Mouse (Mus musculus) T-helper 1 cell (primary cell): ENCODE data around the gene Kif1b.
"Not testable (repeated sequence)": the region's sequence is repeated elsewhere in the genome, so short reads cannot be mapped to it uniquely, and the experiment has no call there.

Source experiments
- in situ Hi-C: fragments of 300-600 bp; cut with MboI, MseI; formaldehyde crosslinking; loops from one replicate; pipeline ENCODE4 v1.15.1; 2025; ENCODE audit warnings: high pct_unique_total_duplicates

Gene Kif1b

DNA sequence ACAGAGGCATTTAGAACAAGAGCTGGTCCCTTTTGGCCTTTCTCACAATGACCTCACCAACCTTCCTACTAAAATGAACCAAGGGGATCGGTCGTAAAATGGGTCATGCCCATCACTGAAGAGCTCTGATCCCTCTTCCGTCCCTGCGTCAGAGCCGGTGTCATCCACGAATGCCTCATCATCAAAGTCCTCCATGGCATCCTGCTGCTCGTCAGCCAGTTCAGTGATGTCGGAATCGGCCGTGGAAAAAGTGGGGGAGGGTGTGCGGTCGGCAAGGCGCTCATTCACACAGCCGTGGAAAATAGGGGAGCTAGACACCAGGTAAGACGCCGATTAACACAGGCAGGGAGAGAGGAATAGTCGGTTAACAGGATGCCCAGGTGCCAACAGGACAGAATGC, 87.0 kb downstream of the Kif1b start:
- in situ Hi-C loops, result no loop called here

- in situ Hi-C loops, result no loop called here
Observed at GRCm38 (mm10) chr4:149220042-149220473, 87.4 kb downstream of the Kif1b start.

GRCm38 (mm10) chr4:149219401-149220041, 88.0 kb downstream of the Kif1b start:
- in situ Hi-C loops, result no loop called here

GRCm38 (mm10) chr4:149218476-149218875, 89.0 kb downstream of the Kif1b start:
- in situ Hi-C loops, result no loop called here

DNA sequence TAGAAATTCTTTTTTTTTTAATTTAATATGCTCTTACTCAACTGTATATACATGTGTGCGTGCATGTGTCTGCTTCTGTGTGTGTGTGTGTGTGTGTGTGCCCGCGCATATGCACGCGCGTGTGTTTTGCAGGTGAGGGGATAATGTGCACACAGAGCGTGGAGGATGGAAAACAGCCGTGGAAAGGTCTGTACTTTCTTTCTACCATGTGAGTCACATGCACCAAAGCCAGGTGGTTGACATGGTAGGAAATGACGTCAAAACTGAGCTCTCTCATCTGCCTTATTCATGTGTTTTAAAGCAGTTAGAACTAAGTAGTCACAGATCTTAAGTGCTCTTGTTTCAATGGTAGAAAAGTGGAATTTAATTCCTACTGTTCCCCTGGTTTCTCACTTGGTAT, 91.5 kb downstream of the Kif1b start:
- in situ Hi-C loops, result no loop called here

- in situ Hi-C loops, result no loop called here
Observed at GRCm38 (mm10) chr4:149215397-149215796, 92.1 kb downstream of the Kif1b start.

DNA sequence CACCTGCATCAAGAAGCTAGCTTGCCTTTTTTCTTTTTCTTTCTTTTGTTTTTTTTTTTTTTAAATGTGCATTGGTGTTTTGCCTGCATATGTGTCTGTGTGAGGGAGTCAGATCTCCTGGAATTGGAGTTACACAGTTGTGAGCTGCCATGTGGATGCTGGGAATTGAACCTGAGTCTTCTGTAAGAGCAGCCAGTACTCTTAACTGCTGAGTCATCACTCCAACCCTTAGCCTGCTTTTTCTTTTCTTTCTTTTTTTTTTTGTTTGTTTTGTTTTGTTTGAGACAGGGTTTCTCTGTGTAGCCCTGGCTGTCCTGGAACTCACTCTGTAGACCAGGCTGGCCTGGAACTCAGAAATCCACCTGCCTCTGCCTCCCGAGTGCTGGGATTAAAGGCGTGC, 93.0 kb downstream of the Kif1b start:
- in situ Hi-C loops, result not testable (repeated sequence)

- in situ Hi-C loops, result no loop called here
Observed at GRCm38 (mm10) chr4:149213466-149213865, 94.0 kb downstream of the Kif1b start.

- in situ Hi-C loops, result not testable (repeated sequence)
Observed at GRCm38 (mm10) chr4:149211441-149211840, 96.1 kb downstream of the Kif1b start.

DNA sequence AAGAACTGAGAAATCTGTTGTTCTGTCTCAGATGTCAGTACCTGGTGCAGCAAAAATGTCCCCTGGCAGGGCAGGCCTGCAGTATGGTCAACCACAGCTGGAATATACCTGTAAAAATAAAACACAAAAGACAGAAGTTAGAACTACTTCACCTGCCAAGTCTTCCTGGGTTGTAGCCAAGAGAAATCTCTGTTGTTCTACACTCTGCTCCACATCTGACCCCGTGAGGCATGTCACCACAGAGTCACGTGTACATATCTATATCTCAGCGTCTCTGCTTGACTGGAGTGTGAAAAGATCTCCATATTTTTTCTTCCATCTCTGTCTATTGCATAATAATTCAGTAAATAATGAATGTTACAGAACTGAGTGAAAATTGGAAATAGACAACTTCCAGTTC, 105.0 kb downstream of the Kif1b start:
- in situ Hi-C loops, result no loop called here

DNA sequence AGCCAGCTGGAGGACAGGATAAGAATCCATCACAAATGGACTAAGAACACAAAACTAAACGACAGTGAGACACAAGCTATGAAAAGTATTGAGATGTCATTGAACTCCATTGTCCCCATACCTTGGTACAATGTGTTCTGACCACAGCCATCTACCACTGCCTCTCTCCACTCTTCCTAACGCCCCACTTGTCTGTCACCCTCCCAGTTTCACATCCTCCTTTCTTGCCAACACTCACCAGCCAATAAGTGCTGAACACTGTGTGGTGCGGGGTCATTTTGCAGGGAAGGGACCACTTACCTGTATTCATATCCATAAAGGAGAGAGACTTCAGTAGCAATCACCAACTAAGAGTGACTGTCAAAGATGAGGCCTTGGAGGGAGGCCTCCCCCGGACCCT, 106.4 kb downstream of the Kif1b start:
- in situ Hi-C loops, result no loop called here

GRCm38 (mm10) chr4:149197180-149197579, 110.3 kb downstream of the Kif1b start:
- in situ Hi-C loops, result no loop called here

GRCm38 (mm10) chr4:149191103-149191502, 116.4 kb downstream of the Kif1b start:
- in situ Hi-C loops, result no loop called here

- in situ Hi-C loops, result no loop called here
Observed at GRCm38 (mm10) chr4:149188563-149188962, 118.9 kb downstream of the Kif1b start.

GRCm38 (mm10) chr4:149182755-149183154, 124.7 kb downstream of the Kif1b start:
- in situ Hi-C loops, result no loop called here

- in situ Hi-C loops, result no loop called here
Observed at GRCm38 (mm10) chr4:149182192-149182591, 125.3 kb downstream of the Kif1b start.

- in situ Hi-C loops, result no loop called here
Observed at GRCm38 (mm10) chr4:149179573-149179972, 127.9 kb downstream of the Kif1b start.

DNA sequence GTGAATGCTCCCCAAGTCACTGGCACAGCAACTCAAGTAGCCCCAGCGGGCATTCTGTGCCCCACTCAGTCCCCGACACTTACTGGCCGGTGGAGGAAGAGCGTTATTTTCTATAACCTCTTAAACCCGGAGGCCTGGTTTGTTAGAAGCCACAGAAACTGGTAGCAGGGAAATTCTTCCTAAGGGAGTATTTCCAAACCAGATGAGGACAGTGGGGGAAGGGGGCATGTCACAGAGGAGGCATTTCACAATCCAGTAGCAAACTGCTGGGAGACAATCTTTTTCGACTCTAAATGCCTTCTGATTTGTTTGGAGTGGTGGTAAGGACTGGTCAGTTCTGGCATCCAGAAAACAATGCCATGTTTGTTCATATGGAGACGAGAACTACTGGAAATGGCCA, 128.3 kb downstream of the Kif1b start:
- in situ Hi-C loops, result no loop called here

- in situ Hi-C loops, result no loop called here
Observed at GRCm38 (mm10) chr4:149178328-149178727, 129.2 kb downstream of the Kif1b start.

DNA sequence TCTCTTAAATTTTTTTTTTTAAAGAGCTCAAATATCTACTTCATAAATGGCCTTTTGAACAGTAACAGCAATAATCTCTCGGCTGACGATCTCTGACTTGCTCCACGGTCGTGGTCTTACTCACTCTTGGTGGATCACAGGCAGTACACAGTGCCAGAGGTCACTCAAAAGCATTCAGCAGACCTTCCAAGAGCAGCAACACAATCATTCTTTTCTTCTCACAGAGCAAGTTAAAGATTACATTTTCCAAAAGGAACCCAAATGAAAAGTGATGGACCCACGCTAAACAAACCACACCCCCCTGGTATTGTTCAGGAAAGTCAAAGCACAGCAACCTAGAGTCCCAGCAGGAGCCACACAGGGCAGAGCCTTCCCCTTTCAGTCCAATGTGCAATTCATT, 130.4 kb downstream of the Kif1b start:
- in situ Hi-C loops, result no loop called here

DNA sequence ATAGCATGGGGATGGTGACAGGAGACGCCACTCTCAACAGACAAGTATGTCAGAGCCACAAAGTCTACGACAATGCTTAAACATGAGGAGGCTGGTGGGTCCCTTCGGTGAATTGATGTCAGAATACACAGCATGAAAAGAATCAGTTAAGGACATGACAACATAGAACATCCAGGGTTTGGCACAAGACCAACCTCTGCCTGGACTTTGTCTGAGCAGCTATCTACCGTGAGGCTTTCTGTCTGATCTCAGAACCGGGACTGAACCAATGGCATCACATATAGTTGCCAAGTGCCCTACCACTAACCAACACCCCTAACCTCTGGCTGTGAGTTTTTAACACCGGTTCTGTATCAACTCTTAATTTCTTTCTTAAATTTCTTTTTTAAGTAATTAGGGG, 130.8 kb downstream of the Kif1b start:
- in situ Hi-C loops, result no loop called here

DNA sequence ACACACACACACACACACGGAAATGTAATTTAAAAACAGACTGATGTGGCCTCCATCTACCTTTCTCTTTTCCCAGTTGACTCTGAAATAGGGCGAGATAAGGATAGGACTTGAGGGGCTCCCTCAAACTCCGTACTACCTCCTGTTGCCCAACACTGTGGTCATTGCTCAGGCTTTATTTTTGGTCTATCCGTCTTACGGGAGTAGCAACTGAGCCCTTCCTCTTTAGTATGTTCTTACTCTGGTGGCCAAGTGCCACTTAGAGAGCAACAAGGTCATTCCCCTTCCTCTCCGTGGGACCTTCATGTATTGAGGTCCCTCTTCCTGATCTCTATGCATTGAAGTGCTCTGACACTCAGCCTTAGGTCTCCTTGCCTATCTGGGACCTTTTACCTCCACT, 133.8 kb downstream of the Kif1b start:
- in situ Hi-C loops, result no loop called here

GRCm38 (mm10) chr4:149172666-149173065, 134.8 kb downstream of the Kif1b start:
- in situ Hi-C loops, result no loop called here

DNA sequence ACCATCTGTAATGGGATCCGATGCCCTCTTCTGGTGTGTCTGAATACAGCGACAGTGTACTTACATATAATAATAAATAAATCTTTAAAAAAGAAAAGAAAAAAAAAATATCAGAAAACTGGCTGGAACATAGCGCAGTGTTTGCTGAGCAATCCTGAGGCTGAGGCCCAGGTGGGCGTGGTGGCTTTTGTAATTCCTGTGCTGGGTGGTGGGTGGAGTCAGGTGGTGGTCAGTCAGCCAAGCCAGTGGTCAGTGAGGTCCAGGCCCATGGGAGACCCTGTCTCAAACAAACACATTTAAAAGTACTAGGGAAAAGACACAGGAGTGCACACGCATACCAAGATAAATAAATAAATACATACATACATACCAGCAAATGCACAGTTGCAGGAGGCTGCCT, 135.4 kb downstream of the Kif1b start:
- in situ Hi-C loops, result no loop called here
